Mouse (Mus musculus): ENCODE measurements at regions not wholly inside any gene's neighbourhood (a gene's known extent, or its start where the extent isn't known, plus 50 kb on each side); places are given as distances from the start of the nearest gene placed in this dataset.

DNA sequence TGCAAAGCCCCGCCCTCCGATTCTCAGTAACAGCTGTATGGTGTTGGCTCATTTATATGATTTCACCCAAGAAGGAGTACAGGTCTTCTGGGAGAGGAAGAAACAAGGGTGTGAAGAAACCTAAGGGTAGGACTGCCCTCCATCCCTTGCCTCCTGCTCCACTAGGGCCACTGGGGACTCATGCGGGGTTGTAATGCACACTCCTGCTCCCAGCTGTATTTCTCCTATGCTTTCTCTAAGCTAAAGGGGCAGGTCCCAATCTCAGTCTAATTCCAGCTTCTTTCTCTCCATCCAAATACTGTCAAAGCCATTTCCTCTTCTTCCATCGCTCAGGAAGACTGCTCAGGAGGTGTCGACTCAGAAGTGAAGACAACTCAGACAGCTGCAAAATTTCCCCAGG, 1977.0 kb upstream of the Lrrc6 start:
- no peak for TF ChIP-seq CTCF (IDR thresholded peaks at IDR 0.05; ENCODE audit: borderline replicate concordance, insufficient read depth, low read length)
- no peak for TF ChIP-seq POLR2A (IDR thresholded peaks at IDR 0.05; ENCODE audit: low read depth, low read length)

Data from embryonic fibroblast, embryonic 13.5 days (primary cell).